Mouse (Mus musculus): ENCODE measurements around the gene Atrnl1.

Atrnl1 gene

GRCm38 (mm10) chr19:57610476-57611261, at the start of gene Atrnl1:
Atrnl1 (plus strand) TSS chr19:57611034.
- peak; percentile 85 to 92 for DNase-seq

- DNase-seq: no peak
Observed at GRCm38 (mm10) chr19:57561486-57561885, 49.3 kb upstream of the Atrnl1 start.

- no peak for DNase-seq
Observed at GRCm38 (mm10) chr19:57569040-57569439, 41.8 kb upstream of the Atrnl1 start.

- no peak for DNase-seq
Observed at GRCm38 (mm10) chr19:57572360-57573237, 38.2 kb upstream of the Atrnl1 start.

GRCm38 (mm10) chr19:57573470-57573869, 37.4 kb upstream of the Atrnl1 start:
- DNase-seq: no peak

- no peak for DNase-seq
Observed at GRCm38 (mm10) chr19:57575027-57575426, 35.8 kb upstream of the Atrnl1 start.

GRCm38 (mm10) chr19:57576836-57577235, 34.0 kb upstream of the Atrnl1 start:
- DNase-seq: no peak

GRCm38 (mm10) chr19:57577256-57577655, 33.6 kb upstream of the Atrnl1 start:
- DNase-seq: no peak

- DNase-seq: peak; percentile 75 to 76
Observed at GRCm38 (mm10) chr19:57580962-57581361, 29.9 kb upstream of the Atrnl1 start.

GRCm38 (mm10) chr19:57585231-57585792, 25.5 kb upstream of the Atrnl1 start:
- no peak for DNase-seq

- DNase-seq: no peak
Observed at GRCm38 (mm10) chr19:57586172-57586571, 24.7 kb upstream of the Atrnl1 start.

GRCm38 (mm10) chr19:57589516-57589915, 21.3 kb upstream of the Atrnl1 start:
- no peak for DNase-seq

- DNase-seq: no peak
Observed at GRCm38 (mm10) chr19:57590895-57591294, 19.9 kb upstream of the Atrnl1 start.

GRCm38 (mm10) chr19:57591631-57592030, 19.2 kb upstream of the Atrnl1 start:
- no peak for DNase-seq

GRCm38 (mm10) chr19:57592355-57592754, 18.5 kb upstream of the Atrnl1 start:
- no peak for DNase-seq

GRCm38 (mm10) chr19:57599126-57599525, 11.7 kb upstream of the Atrnl1 start:
- no peak for DNase-seq

- no peak for DNase-seq
Observed at GRCm38 (mm10) chr19:57600233-57600929, 10.5 kb upstream of the Atrnl1 start.

- DNase-seq: no peak
Observed at GRCm38 (mm10) chr19:57600930-57601328, 9.9 kb upstream of the Atrnl1 start.

GRCm38 (mm10) chr19:57603593-57603992, 7.2 kb upstream of the Atrnl1 start:
- DNase-seq: no peak

GRCm38 (mm10) chr19:57605941-57606340, 4.9 kb upstream of the Atrnl1 start:
- no peak for DNase-seq

- DNase-seq: no peak
Observed at GRCm38 (mm10) chr19:57606351-57606750, 4.5 kb upstream of the Atrnl1 start.

- peak in 1 of 2 experiments; percentile 26 for DNase-seq
Observed at GRCm38 (mm10) chr19:57609361-57610057, 1.3 kb upstream of the Atrnl1 start.

All from cerebellum, postnatal 14 days (tissue).